Mouse (Mus musculus) E14TG2a.4 (cell line): Measurements from ENCODE around the gene Klc4.

Experiments
- CTCF ChIP-seq: conservative IDR thresholded peaks from 2 replicates; pipeline ENCODE4 v1.5.1; 2014; ENCODE audit warnings: low read length
- NANOG ChIP-seq: IDR thresholded peaks from 2 replicates; pipeline ENCODE4 v1.6.1; 2014; ENCODE audit warnings: borderline replicate concordance, low read length, mixed read lengths

DNA sequence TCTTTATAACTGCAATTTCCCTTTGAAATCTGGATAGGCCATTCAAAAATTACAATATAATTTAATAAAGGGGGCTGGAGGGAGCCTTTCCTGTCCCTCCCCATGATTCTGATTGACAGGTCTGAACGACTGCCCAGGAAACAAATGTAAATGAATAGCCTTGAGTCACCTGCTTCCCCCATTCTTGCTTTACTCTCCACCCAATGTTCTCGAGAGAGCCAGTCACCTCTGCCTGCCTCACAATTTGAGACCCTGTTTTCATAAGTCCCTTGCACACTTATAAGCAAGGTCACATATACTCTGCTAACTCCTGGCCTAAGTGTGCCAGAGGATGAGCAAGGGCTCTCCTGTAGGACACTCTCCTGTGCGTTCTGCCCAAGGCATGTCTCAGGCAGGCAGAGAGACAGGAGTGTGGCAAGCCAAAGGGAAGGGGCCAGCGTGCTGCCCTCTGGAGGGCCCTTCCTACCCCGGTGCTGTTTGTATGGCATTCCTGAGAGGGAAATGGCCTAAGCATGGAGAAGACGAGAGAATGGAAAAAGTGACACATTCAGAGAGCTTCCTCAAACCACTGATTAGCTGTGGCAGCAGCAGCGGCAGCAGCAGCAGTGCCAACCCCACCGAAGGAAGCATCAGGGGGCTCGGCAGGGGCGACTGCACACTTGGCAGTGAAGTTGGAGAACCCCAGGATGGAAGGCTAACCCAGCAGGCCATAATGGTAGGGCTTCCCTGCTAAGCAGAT, 21.8 kb downstream of the Klc4 start:
- TF ChIP-seq CTCF (no peak; the same call in 1 of the 2 replicates), NANOG (no peak)
